ENCODE assay signal across 21 mouse cellular contexts in the genomic region with DNA sequence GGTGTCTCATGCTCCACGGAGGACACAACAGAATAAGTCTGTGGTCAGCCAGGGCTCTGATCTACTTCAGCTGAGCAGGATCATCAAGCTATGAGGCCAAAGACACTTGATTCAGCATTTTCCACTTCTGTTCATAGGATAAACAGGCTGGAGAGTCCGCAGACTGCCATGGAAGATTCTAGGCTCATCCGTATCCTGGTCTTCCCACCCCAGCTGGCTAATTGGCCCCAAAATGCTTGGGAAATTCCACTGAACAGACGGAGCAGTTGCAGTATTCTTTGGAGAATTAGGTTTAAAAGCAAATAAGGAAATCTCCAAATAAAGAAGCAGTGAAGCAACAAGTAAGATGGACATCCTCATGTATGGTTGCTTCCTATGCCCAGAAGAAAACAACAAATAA.
A peak's percentile ranks its signal among the peaks of the same experiment; 100 is the strongest.
DNase-seq lines count a peak whose midpoint lies in the region; TF ChIP-seq lines count a peak whose summit lies in the region.
"Had no signal": no experiment of that assay in that cellular context is flagged by ENCODE, and none has a peak within 500 bp of the region (broad histone marks: within the 10 kb centered on the region; RNA-seq: fewer than 3 reads in every experiment).

No protein-coding gene starts in this region.

- H3K27ac ChIP-seq in heart, adult 2 months = peak overlapping the region; percentile 64
- H3K27ac ChIP-seq in heart, embryonic 10.5 days = no peak overlapping the region
- H3K27ac ChIP-seq in small intestine, adult 2 months (ENCODE audit: insufficient read depth, low read depth, low read length) = peak overlapping the region; percentile 63
- H3K27ac ChIP-seq: forebrain, embryonic 15.5 days; hindbrain, embryonic 15.5 days; kidney, postnatal 0 days; limb, embryonic 13.5 days; liver, embryonic 12.5 days had no signal

- intact Hi-C loops in heart, adult 2 months (cut with DNase I) = no loop called here
- intact Hi-C loops in heart, postnatal 14 days (cut with DNase I) = no loop called here

- no peak for TF ChIP-seq CTCF in heart, adult 2 months (IDR thresholded peaks at IDR 0.05)
- TF ChIP-seq CTCF in small intestine, adult 2 months (IDR thresholded peaks at IDR 0.05; ENCODE audit: extremely low read depth, insufficient read length, insufficient replicate concordance, low read depth, low read length) = no peak

- DNase-seq in heart, adult 2 months = peak; percentile 56
- DNase-seq in heart, embryonic 10.5 days (ENCODE audit: low spot score) = no peak
- DNase-seq in heart, adult 8-10 months (ENCODE audit: low spot score) = peak; percentile 67
- DNase-seq in heart, postnatal 14 days = peak; percentile 18 to 58
- DNase-seq in cerebellum, adult 11-12 months = no peak
- no peak for DNase-seq in thymus, postnatal 36 days
- DNase-seq: B cell, adult 2 months; cerebellum, adult 2 months; kidney, adult 2 months; layer of hippocampus, adult 9-11 months; lung, adult 2 months; lung, postnatal 4 days had no signal

- H3K9me3 ChIP-seq in heart, embryonic 10.5 days = no peaks in the 10 kb centered on the region
- H3K9me3 ChIP-seq: forebrain, embryonic 15.5 days; G1E; hindbrain, embryonic 15.5 days; limb, embryonic 13.5 days; liver, embryonic 12.5 days had no signal

- no peak for TF ChIP-seq POLR2A in heart, adult 2 months (IDR thresholded peaks at IDR 0.05; ENCODE audit: insufficient read depth, low read depth, low read length)
- TF ChIP-seq POLR2A in small intestine, adult 2 months (IDR thresholded peaks at IDR 0.05; ENCODE audit: low read depth, low read length) = no peak

- peaks cover 3% of the 10 kb centered on the region for H3K4me1 ChIP-seq in heart, adult 2 months (ENCODE audit: control insufficient read depth, insufficient read depth, low read length)
- H3K4me1 ChIP-seq in heart, embryonic 10.5 days = no peaks in the 10 kb centered on the region
- H3K4me1 ChIP-seq in small intestine, adult 2 months (ENCODE audit: control insufficient read depth, insufficient read depth, insufficient read length, low read length) = 0 out of 2 replicates have a peak, but pooled peaks cover 2% of the 10 kb centered on the region
- H3K4me1 ChIP-seq: forebrain, embryonic 15.5 days; hindbrain, embryonic 15.5 days had no signal

- H3K27me3 ChIP-seq in heart, adult 2 months (ENCODE audit: control insufficient read depth, insufficient read depth, low read length) = no peaks in the 10 kb centered on the region
- H3K27me3 ChIP-seq in heart, embryonic 10.5 days (ENCODE audit: insufficient read depth, poor library complexity, severe bottlenecking) = no peaks in the 10 kb centered on the region
- H3K27me3 ChIP-seq in small intestine, adult 2 months (ENCODE audit: control insufficient read depth, insufficient read depth, low read length) = no peaks in the 10 kb centered on the region
- H3K27me3 ChIP-seq: CH12.LX; forebrain, embryonic 15.5 days; hindbrain, embryonic 15.5 days; limb, embryonic 13.5 days; liver, embryonic 12.5 days; Patski had no signal

- H3K36me3 ChIP-seq in heart, adult 2 months (ENCODE audit: control insufficient read depth, insufficient read depth, low read length) = no peaks in the 10 kb centered on the region
- H3K36me3 ChIP-seq in heart, embryonic 10.5 days = no peaks in the 10 kb centered on the region
- no peaks in the 10 kb centered on the region for H3K36me3 ChIP-seq in small intestine, adult 2 months (ENCODE audit: control insufficient read depth, insufficient read depth, low read length)
- H3K36me3 ChIP-seq: forebrain, embryonic 15.5 days; G1E; hindbrain, embryonic 15.5 days; limb, embryonic 13.5 days; liver, embryonic 12.5 days had no signal

- H3K4me3 ChIP-seq in heart, adult 2 months = no peak overlapping the region
- no peak overlapping the region for H3K4me3 ChIP-seq in heart, embryonic 10.5 days
- no peak overlapping the region for H3K4me3 ChIP-seq in small intestine, adult 2 months (ENCODE audit: low read depth, low read length)
- H3K4me3 ChIP-seq: forebrain, embryonic 15.5 days; hindbrain, embryonic 15.5 days; limb, embryonic 13.5 days; liver, embryonic 12.5 days had no signal

- no peaks in the 10 kb centered on the region for H3K79me2 ChIP-seq in heart, adult 2 months (replicated peaks; ENCODE audit: control insufficient read depth, insufficient read depth, low read length)

- 62% methylated on average over 4 of the region's 4 CpGs for WGBS in heart, adult 2 months
- WGBS in heart, embryonic 10.5 days = 79% methylated on average over 4 of the region's 4 CpGs
- WGBS in small intestine, adult 2 months = 75% methylated on average over 4 of the region's 4 CpGs

- TF ChIP-seq EP300 in heart, adult 2 months (IDR thresholded peaks at IDR 0.05; ENCODE audit: insufficient read depth, low read depth, low read length) = no peak

- no peak overlapping the region for H3K9ac ChIP-seq in heart, adult 2 months (ENCODE audit: low read depth, low read length)
- H3K9ac ChIP-seq: forebrain, embryonic 15.5 days; hindbrain, embryonic 15.5 days; limb, embryonic 13.5 days; liver, embryonic 12.5 days had no signal

Comparison
In these comparisons a context has a peak if more than half of its experiments do, and no peak if none do; other contexts are left out.
1. DNase-seq: peak in heart, adult 2 months (2 of 2), heart, adult 8-10 months (single experiment) and heart, postnatal 14 days (2 of 2); none in heart, embryonic 10.5 days (single experiment), cerebellum, adult 11-12 months (single experiment) and thymus, postnatal 36 days (0 of 2).